Mouse (Mus musculus): Measurements from ENCODE around the gene Vapb.
"Not testable (repeated sequence)": the region's sequence is repeated elsewhere in the genome, so short reads cannot be mapped to it uniquely, and the experiment has no call there.

Vapb gene

GRCm38 (mm10) chr2:173737222-173737989, at the start of gene Vapb:
TSS of gene Vapb (plus strand) at chr2:173737511.
- peak; percentile 98 for DNase-seq (ENCODE audit: low read depth, low spot score)

DNA sequence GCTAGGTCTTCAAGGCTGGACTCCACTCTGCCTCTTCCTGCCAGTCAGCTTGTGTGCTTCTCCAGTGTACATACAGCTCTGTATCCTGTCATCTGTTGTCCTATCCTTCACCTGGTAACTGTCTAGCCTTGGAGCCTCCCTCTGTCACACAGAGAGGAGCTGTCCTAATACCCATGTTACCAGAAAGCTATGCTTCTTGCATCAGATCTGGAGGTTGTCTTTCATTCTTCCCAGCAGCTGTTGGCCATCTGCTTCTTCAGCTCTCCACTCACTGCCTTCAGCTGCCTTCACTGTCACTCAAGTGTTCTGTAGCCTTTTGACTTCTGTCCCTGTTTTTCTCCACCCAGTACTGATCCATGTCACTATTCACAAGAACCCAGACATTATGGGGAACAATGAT, 47.5 kb upstream of the Vapb start:
- DNase-seq (ENCODE audit: low read depth, low spot score), result no peak

- DNase-seq (ENCODE audit: low read depth, low spot score), result no peak
Measured at GRCm38 (mm10) chr2:173691748-173692147, 45.6 kb upstream of the Vapb start.

DNA sequence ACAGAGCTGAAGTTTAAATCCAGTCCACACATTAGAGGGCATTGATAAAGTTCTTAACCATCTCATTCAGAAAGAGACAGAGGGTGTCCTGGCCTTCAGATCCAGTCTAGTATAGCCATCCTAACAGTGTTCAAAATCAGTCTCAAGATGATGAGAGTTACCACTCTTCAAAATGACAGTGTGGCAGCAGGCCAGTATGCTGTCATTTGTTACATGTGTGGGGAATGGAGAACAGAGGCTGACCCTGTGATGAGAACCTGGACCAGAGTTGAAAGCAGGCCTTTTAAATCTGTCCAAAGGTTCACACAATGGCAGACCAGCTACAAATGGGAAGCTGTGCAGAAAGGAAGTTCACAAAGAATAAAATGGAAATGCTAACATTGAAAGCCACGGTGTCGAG, 44.6 kb upstream of the Vapb start:
- DNase-seq (ENCODE audit: low read depth, low spot score), result no peak

DNA sequence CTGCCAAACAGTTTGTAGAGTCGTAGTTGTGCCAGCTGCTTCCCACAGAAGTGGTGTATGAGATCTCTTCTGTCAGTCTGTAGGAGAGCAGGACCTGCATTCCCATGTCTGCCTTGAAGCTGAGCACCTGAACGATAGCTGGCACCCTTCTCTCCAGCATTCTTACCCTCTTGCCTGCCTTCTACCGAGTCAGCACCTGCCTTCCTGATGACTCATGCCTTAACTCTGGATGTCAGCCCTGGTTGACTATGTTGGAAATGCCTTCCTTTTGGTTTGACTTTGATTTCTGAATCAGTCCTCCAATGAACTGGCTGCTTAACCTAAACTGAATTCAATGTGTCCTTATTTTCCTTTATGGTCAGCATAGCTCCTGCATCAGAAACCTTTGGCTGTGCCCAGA, 38.5 kb upstream of the Vapb start:
- DNase-seq (ENCODE audit: low read depth, low spot score), result no peak

- DNase-seq (ENCODE audit: low read depth, low spot score), result no peak
Measured at GRCm38 (mm10) chr2:173702096-173702866, 35.0 kb upstream of the Vapb start.

DNA sequence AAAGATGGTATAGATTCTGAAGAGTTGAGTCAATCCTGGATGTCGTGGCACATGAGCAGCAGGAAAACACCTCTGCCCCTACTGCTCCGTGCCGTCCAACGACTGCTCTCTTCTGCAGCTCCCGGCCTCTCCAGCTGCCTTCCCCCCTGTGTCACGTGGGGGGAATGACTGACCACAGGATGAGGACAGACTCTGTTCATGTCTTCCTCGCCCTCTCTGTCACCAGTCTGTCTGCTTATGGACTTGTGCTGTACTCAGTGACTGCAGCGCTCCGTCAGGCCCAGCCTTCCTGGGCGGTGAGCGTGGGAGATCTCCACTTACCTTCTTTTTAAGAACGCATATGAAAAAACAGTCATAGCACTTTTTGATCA, 34.5 kb upstream of the Vapb start:
- no peak for DNase-seq (ENCODE audit: low read depth, low spot score)

DNA sequence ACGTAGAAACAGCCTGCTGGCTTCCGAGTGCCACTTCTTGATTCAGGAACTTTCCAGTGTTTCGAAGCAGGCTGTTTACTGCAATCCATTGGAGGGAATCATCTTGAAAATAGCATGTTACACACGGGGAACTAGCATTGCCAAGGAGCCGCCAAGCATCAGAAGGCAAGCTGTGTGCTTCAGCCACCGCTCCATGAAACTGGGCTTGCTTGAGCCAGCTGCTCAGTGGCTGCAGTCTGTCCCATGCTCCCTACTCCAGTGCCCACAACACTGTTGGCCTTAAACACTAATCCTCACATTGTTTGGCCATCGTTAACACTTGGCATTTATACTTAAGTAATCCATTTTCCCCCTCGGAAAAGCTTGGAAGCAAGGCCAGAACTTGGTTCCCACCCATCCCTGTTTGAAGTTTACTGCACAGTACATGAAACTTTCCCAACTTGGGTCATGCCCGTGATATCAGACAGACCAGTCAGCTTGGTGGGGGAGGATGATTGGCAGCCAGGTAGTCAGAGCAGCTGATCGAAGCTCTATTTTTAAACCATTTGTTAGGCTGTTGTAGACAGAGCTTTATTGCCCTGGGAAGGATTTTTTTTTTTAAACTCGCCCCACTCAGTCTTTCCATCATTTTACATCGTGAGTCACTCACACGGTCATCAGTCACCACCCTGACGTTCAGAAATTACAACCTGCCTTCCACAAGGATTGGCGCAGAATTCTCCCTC, 31.3 kb upstream of the Vapb start:
- no peak for DNase-seq (ENCODE audit: low read depth, low spot score)

GRCm38 (mm10) chr2:173707626-173708025, 29.7 kb upstream of the Vapb start:
- DNase-seq (ENCODE audit: low read depth, low spot score), result not testable (repeated sequence)

- DNase-seq (ENCODE audit: low read depth, low spot score), result no peak
Measured at GRCm38 (mm10) chr2:173710193-173710592, 27.1 kb upstream of the Vapb start.

GRCm38 (mm10) chr2:173712656-173713055, 24.7 kb upstream of the Vapb start:
- no peak for DNase-seq (ENCODE audit: low read depth, low spot score)

- no peak for DNase-seq (ENCODE audit: low read depth, low spot score)
Measured at GRCm38 (mm10) chr2:173713241-173713640, 24.1 kb upstream of the Vapb start.

- DNase-seq (ENCODE audit: low read depth, low spot score), result no peak
Measured at GRCm38 (mm10) chr2:173714620-173715218, 22.6 kb upstream of the Vapb start.

DNA sequence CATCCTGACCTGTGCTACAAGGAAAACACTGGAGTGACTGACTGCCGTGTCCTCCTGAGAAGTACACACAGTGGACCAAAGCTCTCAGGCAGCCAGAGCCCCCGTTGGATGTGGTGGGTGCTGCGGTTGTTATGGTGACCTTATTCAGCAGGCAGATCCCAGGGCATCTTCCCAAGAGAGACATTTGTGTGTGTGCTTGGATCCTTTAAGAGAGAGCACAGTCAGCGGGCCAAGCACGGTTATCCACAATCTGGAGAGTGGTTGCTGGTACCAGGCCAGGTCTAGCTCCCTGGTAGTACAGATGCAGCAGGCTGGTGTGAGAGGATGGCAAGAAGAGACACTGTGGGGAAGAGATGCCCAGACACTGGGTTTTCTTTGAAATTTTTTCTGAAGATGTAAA, 20.3 kb upstream of the Vapb start:
- no peak for DNase-seq (ENCODE audit: low read depth, low spot score)

- not testable (repeated sequence) for DNase-seq (ENCODE audit: low read depth, low spot score)
Measured at GRCm38 (mm10) chr2:173719115-173719514, 18.2 kb upstream of the Vapb start, which contains the start of gene 1700010B08Rik. TSS of gene 1700010B08Rik (plus strand) at chr2:173719415.

GRCm38 (mm10) chr2:173722251-173722857, 15.0 kb upstream of the Vapb start:
- no peak for DNase-seq (ENCODE audit: low read depth, low spot score)

GRCm38 (mm10) chr2:173724382-173724781, 12.9 kb upstream of the Vapb start:
- no peak for DNase-seq (ENCODE audit: low read depth, low spot score)

GRCm38 (mm10) chr2:173724940-173725807, 12.1 kb upstream of the Vapb start:
- DNase-seq (ENCODE audit: low read depth, low spot score), result no peak

DNA sequence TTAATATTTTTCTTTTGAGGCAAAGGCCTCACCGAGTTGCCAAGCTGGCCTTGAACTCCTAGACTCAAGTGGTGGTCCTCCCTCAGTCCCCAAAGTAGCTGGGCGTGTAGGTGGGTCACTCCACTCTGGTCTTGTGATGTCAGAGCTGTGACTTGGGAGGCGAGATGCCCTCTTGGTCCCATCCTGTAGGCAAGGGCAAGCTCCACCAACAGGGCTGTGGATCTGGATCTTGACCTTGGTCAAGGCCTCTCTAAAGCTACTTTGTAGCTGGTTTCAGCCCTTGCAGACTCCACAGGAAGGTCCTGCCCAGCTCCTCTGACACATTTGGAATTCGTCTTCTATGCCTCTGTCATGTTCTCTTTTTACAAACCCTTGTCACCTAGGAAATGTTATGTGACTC, 11.5 kb upstream of the Vapb start:
- no peak for DNase-seq (ENCODE audit: low read depth, low spot score)

GRCm38 (mm10) chr2:173730444-173730966, 6.8 kb upstream of the Vapb start:
- no peak for DNase-seq (ENCODE audit: low read depth, low spot score)
